Mouse (Mus musculus) thymus, adult 2 months (tissue): ENCODE data around the gene Selenoh.

ENCODE experiments used
- CTCF ChIP-seq: fragments of 200-500 bp; IDR thresholded peaks from 2 replicates; pipeline ENCODE4 v1.5.1; 2012; ENCODE audit warnings: mild to moderate bottlenecking, control low read depth, low read length, moderate library complexity, borderline replicate concordance; ENCODE audit not compliant: control insufficient read depth, poor library complexity, insufficient read depth; ENCODE audit errors: extremely low read depth
- POLR2A ChIP-seq: fragments of 200-500 bp; IDR thresholded peaks from 2 replicates; pipeline ENCODE4 v1.6.1; 2012; ENCODE audit warnings: mild to moderate bottlenecking, low read length, control low read depth, moderate library complexity; ENCODE audit not compliant: control insufficient read depth, poor library complexity, insufficient read depth; ENCODE audit errors: extremely low read depth

GRCm38 (mm10) chr2:84635611-84636010, 35.0 kb downstream of the Selenoh start:
- TF ChIP-seq CTCF (no peak), POLR2A (no peak)
